Mouse (Mus musculus) limb, embryonic 14.5 days (tissue): ENCODE results near the gene Pcbd1. TPM values are rescaled to one million over a fixed set of nuclear protein-coding genes. Genes with fewer than 3 reads are reported as not detected.

Experiments
- ATAC-seq: fragments of 200-750 bp; cut with Nextera tagmentation; 2 replicates; pipeline ENCODE4 v1.8.0; 2017; ENCODE audit warnings: low read depth, moderate number of reproducible peaks, moderate TSS enrichment; ENCODE audit not compliant: low FRiP score
- DNase-seq: peaks from one replicate; pipeline ENCODE4 v3.0.0-alpha.2; 2015; ENCODE audit warnings: low spot score
- H3K27ac ChIP-seq: fragments of 300-500 bp; sonication (generic); replicated peaks from 2 replicates; pipeline ENCODE4 v1.5.1; 2014; ENCODE audit warnings: low read depth, mild to moderate bottlenecking, low read length, moderate library complexity, mixed read lengths
- H3K27me3 ChIP-seq: fragments of 300-500 bp; sonication (generic); 2 replicates; pipeline ENCODE4 v1.6.1; 2014; ENCODE audit warnings: low read length, mixed read lengths; ENCODE audit not compliant: control insufficient read depth, insufficient read depth
- H3K36me3 ChIP-seq: fragments of 300-500 bp; sonication (generic); 2 replicates; pipeline ENCODE4 v1.6.1; 2014; ENCODE audit warnings: mild to moderate bottlenecking, low read length, moderate library complexity, mixed read lengths; ENCODE audit not compliant: control insufficient read depth, insufficient read depth
- H3K4me1 ChIP-seq: fragments of 300-500 bp; sonication (generic); 2 replicates; pipeline ENCODE4 v1.6.1; 2014; ENCODE audit warnings: antibody characterized with exemption, low read length, mixed read lengths; ENCODE audit not compliant: control insufficient read depth, insufficient read depth
- H3K4me2 ChIP-seq: fragments of 300-500 bp; sonication (generic); replicated peaks from 2 replicates; pipeline ENCODE4 v1.6.1; 2014; ENCODE audit warnings: low read depth, mild to moderate bottlenecking, low read length, moderate library complexity; ENCODE audit not compliant: severe bottlenecking
- H3K4me3 ChIP-seq: fragments of 300-500 bp; sonication (generic); replicated peaks from 2 replicates; pipeline ENCODE4 v1.5.1; 2014; ENCODE audit warnings: low read length
- H3K9ac ChIP-seq: fragments of 300-500 bp; sonication (generic); 2 replicates; pipeline ENCODE4 v1.6.1; 2014; ENCODE audit warnings: mild to moderate bottlenecking, low read depth, low read length, moderate library complexity; ENCODE audit not compliant: severe bottlenecking
- H3K9me3 ChIP-seq: fragments of 300-500 bp; sonication (generic); 2 replicates; pipeline ENCODE4 v1.6.1; 2016; ENCODE audit warnings: low read length; ENCODE audit not compliant: control insufficient read depth
- POLR2A ChIP-seq: fragments of 200-500 bp; IDR thresholded peaks from 2 replicates; pipeline ENCODE4 v1.8.0; 2012; ENCODE audit warnings: inconsistent platforms, mild to moderate bottlenecking, moderate library complexity, borderline replicate concordance; ENCODE audit not compliant: insufficient read depth, insufficient read length; ENCODE audit errors: extremely low read depth
- WGBS: fragments of 180-500 bp; shearing (Covaris S2); extraction: QIAGEN DNeasy Blood & Tissue Kit; methylation state at CpG from one replicate; pipeline ENCODE4 v1.1.7; 2014; 5-methylcytosine and 5-hydroxymethylcytosine counted together
- polyA plus RNA-seq, 2 experiments: library from polyadenylated mRNA; depleted of rRNA in 1 of 2; stranded (reverse) in 1 of 2; unstranded in 1 of 2; fragments of >200 nt; fragmentation: Nextera tagmentation in 1 of 2; extraction: Ambion mirVana in 1 of 2; gene quantifications; 2 replicates each; pipeline versions ENCODE4 v1.2.1 to v1.2.3; 2012 to 2014

Pcbd1 gene
- polyA plus RNA-seq, 2 experiments, result 9.3 to 15.2 TPM

- Histone ChIP-seq H3K27ac (no peak overlapping the region), H3K36me3 (no peaks in the 10 kb centered on the region), H3K27me3 (no peaks in the 10 kb centered on the region), H3K4me2 (no peak overlapping the region), H3K9ac (no peak overlapping the region), H3K4me1 (peaks cover 12% of the 10 kb centered on the region), H3K9me3 (no peaks in the 10 kb centered on the region), H3K4me3 (no peak overlapping the region)
- DNase-seq (no peak), ATAC-seq (no peak)
- TF ChIP-seq POLR2A, result no peak
- WGBS, result no CpG with 5 or more reads among the region's 1 CpGs
Measured at GRCm38 (mm10) chr10:61059101-61059500, 30.0 kb upstream of the Pcbd1 start.

GRCm38 (mm10) chr10:61059543-61060110, 29.5 kb upstream of the Pcbd1 start:
- DNase-seq (peak; percentile 45), ATAC-seq (peak; percentile 43; the same call in 1 of the 2 replicates)
- no peaks in the 10 kb centered on the region for H3K27me3 ChIP-seq
- WGBS, result 6% methylated on average over 6 of the region's 6 CpGs
- no peak overlapping the region for H3K4me2 ChIP-seq
- no peak overlapping the region for H3K27ac ChIP-seq
- H3K9ac ChIP-seq, result no peak overlapping the region
- TF ChIP-seq POLR2A, result no peak
- no peaks in the 10 kb centered on the region for H3K36me3 ChIP-seq
- peaks cover 12% of the 10 kb centered on the region for H3K4me1 ChIP-seq
- H3K9me3 ChIP-seq, result no peaks in the 10 kb centered on the region
- H3K4me3 ChIP-seq, result no peak overlapping the region

DNA sequence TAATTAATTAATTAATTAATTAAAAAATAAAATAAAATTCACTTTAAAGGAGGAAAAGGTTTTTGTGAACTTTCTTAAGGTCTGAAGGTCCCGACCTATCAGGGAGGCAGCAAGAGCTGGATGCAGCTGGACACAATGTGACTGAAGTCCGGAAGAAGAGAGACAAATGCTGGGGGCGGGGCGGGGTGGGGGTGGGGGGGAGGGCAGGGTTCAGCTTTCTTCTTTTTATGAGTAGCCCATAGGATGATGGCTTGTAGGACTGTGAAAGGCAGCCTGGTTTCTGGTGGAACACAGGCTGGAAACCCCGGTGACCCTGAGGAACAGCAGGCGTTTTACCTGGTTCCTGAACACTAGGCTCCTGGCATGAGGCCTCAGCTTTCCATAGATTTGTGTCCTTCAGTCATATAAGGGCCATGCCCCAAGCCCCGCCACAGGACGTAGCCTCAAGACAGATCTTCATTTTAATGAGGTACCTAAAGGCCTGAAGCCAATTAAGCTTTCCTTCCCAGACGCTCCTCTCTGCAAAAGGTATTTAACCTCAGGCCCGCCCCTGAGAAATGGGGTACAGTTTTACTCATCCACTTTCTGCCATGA, 25.8 kb upstream of the Pcbd1 start:
- Histone ChIP-seq H3K9ac (no peak overlapping the region), H3K27ac (no peak overlapping the region), H3K4me1 (peaks cover 14% of the 10 kb centered on the region), H3K4me2 (no peak overlapping the region), H3K9me3 (no peaks in the 10 kb centered on the region), H3K27me3 (no peaks in the 10 kb centered on the region), H3K4me3 (no peak overlapping the region), H3K36me3 (no peaks in the 10 kb centered on the region)
- no peak for TF ChIP-seq POLR2A
- DNase-seq, result no peak
- WGBS, result 47% methylated on average over 10 of the region's 10 CpGs
- ATAC-seq, result no peak

GRCm38 (mm10) chr10:61064635-61065034, 24.5 kb upstream of the Pcbd1 start:
- H3K4me2 ChIP-seq, result no peak overlapping the region
- H3K36me3 ChIP-seq, result no peaks in the 10 kb centered on the region
- TF ChIP-seq POLR2A, result no peak
- WGBS, result 22% methylated on average over 8 of the region's 8 CpGs
- H3K4me1 ChIP-seq, result peaks cover 13% of the 10 kb centered on the region
- no peaks in the 10 kb centered on the region for H3K9me3 ChIP-seq
- no peak overlapping the region for H3K9ac ChIP-seq
- H3K27ac ChIP-seq, result no peak overlapping the region
- H3K4me3 ChIP-seq, result no peak overlapping the region
- DNase-seq (no peak), ATAC-seq (no peak)
- H3K27me3 ChIP-seq, result no peaks in the 10 kb centered on the region

GRCm38 (mm10) chr10:61065287-61066005, 23.7 kb upstream of the Pcbd1 start:
- H3K4me1 ChIP-seq, result peaks cover 6% of the 10 kb centered on the region
- no peak overlapping the region for H3K4me2 ChIP-seq
- WGBS, result 55% methylated on average over 13 of the region's 13 CpGs
- no peaks in the 10 kb centered on the region for H3K9me3 ChIP-seq
- H3K27ac ChIP-seq, result no peak overlapping the region
- no peaks in the 10 kb centered on the region for H3K36me3 ChIP-seq
- no peaks in the 10 kb centered on the region for H3K27me3 ChIP-seq
- no peak for TF ChIP-seq POLR2A
- no peak for DNase-seq
- no peak for ATAC-seq
- H3K4me3 ChIP-seq, result no peak overlapping the region
- H3K9ac ChIP-seq, result no peak overlapping the region
